Mouse (Mus musculus): ENCODE results near the gene Spata21. TPM values are rescaled to one million over a fixed set of nuclear protein-coding genes. Genes with fewer than 3 reads are reported as not detected.
A peak's percentile ranks its signal among the peaks of the same experiment; 100 is the strongest.

Spata21 gene
- polyA plus RNA-seq, 1 experiment from 2014 or later, result not detected

GRCm38 (mm10) chr4:141108196-141108732 lies 20.1 kb downstream of the Spata21 start:
- H3K27me3 ChIP-seq (replicated peaks), result 0 out of 2 replicates have a peak, but pooled peaks cover 9% of the 10 kb centered on the region
- ATAC-seq, result no peak
- peaks cover 31% of the 10 kb centered on the region for H3K36me3 ChIP-seq
- H3K9ac ChIP-seq, result no peak overlapping the region
- 42% methylated on average over 10 of the region's 10 CpGs for WGBS (ENCODE audit: insufficient replicate concordance)
- 0 out of 2 replicates have a peak, but pooled peaks cover 9% of the 10 kb centered on the region for H3K9me3 ChIP-seq (replicated peaks)
- no peak overlapping the region for H3K27ac ChIP-seq
- no peak overlapping the region for H3K4me3 ChIP-seq
- no peak overlapping the region for H3K4me2 ChIP-seq
- no peaks in the 10 kb centered on the region for H3K4me1 ChIP-seq

DNA sequence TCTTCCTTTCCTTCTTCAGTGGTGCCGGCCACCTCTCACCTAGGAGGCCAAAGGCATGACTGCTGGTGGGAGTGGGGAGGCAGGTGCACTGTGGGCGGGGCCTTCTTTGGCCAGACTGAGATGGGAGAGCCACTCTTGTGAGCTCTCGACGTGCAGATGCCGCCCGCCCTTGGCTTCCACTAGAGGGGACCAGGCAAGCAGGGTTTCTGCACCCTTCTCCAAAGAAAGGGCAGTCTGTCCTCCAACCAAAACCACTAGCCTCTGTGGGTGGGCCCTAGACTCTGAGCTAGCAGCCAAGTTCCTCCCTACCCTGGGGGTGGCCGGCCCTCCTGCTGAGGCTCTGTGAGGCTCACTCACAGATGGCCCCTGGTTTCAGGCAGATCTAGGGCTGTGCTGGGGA lies 25.7 kb downstream of the Spata21 start:
- H3K9ac ChIP-seq, result no peak overlapping the region
- H3K4me3 ChIP-seq, result no peak overlapping the region
- H3K27me3 ChIP-seq (replicated peaks), result no peaks in the 10 kb centered on the region
- peaks cover 87% of the 10 kb centered on the region for H3K36me3 ChIP-seq
- WGBS (ENCODE audit: insufficient replicate concordance), result 82% methylated on average over 7 of the region's 7 CpGs
- H3K4me2 ChIP-seq, result no peak overlapping the region
- no peak overlapping the region for H3K27ac ChIP-seq
- H3K4me1 ChIP-seq, result peaks cover 2% of the 10 kb centered on the region; the same call in 1 of the 2 replicates
- 0 out of 2 replicates have a peak, but pooled peaks have one; percentile 4 for ATAC-seq
- 0 out of 2 replicates have a peak, but pooled peaks cover 9% of the 10 kb centered on the region for H3K9me3 ChIP-seq (replicated peaks)

DNA sequence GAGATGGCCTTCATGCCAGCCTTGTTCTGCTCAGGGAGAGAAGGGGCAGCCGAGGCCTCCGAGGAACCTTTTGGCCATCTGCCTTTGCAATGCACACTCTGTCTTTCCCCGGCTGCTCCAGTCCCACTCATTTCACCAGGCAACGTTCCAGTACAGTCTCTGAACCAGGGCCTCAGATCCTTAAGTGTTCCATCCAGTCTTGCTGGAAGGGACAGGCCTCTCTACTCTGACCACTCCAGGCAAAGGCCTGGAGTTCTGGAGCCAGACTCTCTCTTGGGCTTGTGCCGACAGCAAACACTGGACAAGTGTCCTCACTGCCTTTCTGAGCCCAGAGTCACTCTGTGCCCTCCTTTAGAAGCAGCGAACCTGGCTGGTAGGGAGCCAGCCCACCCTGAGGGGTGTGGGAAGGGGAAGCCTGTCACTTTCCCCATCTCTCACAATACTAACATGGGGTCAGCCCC lies 26.4 kb downstream of the Spata21 start:
- Histone ChIP-seq H3K9ac (no peak overlapping the region), H3K9me3 (replicated peaks) (0 out of 2 replicates have a peak, but pooled peaks cover 9% of the 10 kb centered on the region), H3K36me3 (peaks cover 93% of the 10 kb centered on the region), H3K4me1 (peaks cover 9% of the 10 kb centered on the region), H3K27me3 (replicated peaks) (no peaks in the 10 kb centered on the region), H3K4me2 (no peak overlapping the region), H3K27ac (no peak overlapping the region), H3K4me3 (no peak overlapping the region)
- ATAC-seq, result no peak
- 89% methylated on average over 6 of the region's 6 CpGs for WGBS (ENCODE audit: insufficient replicate concordance)

DNA sequence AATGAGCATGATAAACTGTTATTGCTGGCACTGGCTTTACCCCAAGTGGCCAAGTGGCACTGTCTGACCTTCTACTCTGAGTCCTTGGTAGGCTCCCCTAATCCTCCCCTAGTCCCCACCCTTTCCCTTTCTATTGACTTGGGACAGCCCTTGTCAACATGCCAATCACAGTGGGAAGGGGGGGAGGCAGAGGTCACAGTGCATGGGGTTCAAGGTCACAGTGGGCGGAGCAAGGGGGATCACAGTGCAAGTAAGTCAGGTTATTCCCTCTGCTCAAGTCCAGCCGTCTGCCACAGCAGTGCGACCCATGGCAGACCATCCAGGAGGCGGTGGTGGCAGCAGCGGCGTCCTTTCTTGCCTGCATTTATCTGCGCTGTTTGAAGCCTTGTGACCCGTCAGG lies 27.3 kb downstream of the Spata21 start:
- H3K27ac ChIP-seq, result no peak overlapping the region

DNA sequence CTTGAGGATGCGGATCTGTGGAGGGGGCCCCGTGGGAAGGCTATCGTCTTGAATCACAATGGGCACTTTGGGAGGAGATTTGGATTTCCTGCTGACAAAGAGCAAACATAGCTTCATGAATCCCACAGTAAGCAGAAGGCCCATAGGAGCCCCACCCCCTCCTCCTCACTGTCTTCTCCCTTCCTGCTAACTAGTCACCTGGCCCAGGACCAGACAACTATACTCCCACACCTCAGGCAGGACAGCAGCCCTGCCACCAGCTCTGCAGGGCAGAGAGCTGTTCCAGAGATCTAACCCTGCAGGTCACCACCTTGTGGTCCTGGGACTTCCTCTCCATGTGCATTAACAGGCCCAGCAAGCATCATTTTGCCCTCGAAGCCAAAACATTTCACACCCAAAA lies 30.6 kb downstream of the Spata21 start:
- no peaks in the 10 kb centered on the region for H3K9me3 ChIP-seq (replicated peaks)
- H3K4me2 ChIP-seq, result no peak overlapping the region
- WGBS (ENCODE audit: insufficient replicate concordance), result 77% methylated on average over 4 of the region's 4 CpGs
- H3K4me1 ChIP-seq, result peaks cover 32% of the 10 kb centered on the region
- no peak overlapping the region for H3K4me3 ChIP-seq
- no peak for ATAC-seq
- no peak overlapping the region for H3K27ac ChIP-seq
- H3K9ac ChIP-seq, result no peak overlapping the region
- no peaks in the 10 kb centered on the region for H3K27me3 ChIP-seq (replicated peaks)
- peaks cover 79% of the 10 kb centered on the region for H3K36me3 ChIP-seq

More for the DNA sequence above, 27.3 kb downstream of the Spata21 start:
- peaks cover 9% of the 10 kb centered on the region for H3K4me1 ChIP-seq
- peaks cover 99% of the 10 kb centered on the region for H3K36me3 ChIP-seq
- H3K27me3 ChIP-seq (replicated peaks), result no peaks in the 10 kb centered on the region
- H3K4me2 ChIP-seq, result no peak overlapping the region
- 83% methylated on average over 8 of the region's 8 CpGs for WGBS (ENCODE audit: insufficient replicate concordance)
- 0 out of 2 replicates have a peak, but pooled peaks cover 6% of the 10 kb centered on the region for H3K9me3 ChIP-seq (replicated peaks)
- no peak overlapping the region for H3K9ac ChIP-seq
- ATAC-seq, result 0 out of 2 replicates have a peak, but pooled peaks have one; percentile 25
- no peak overlapping the region for H3K4me3 ChIP-seq

GRCm38 (mm10) chr4:141120700-141121099 lies 32.6 kb downstream of the Spata21 start:
- Histone ChIP-seq H3K4me3 (no peak overlapping the region), H3K9me3 (replicated peaks) (no peaks in the 10 kb centered on the region), H3K9ac (no peak overlapping the region), H3K4me1 (peaks cover 52% of the 10 kb centered on the region), H3K36me3 (peaks cover 68% of the 10 kb centered on the region), H3K4me2 (no peak overlapping the region), H3K27me3 (replicated peaks) (no peaks in the 10 kb centered on the region), H3K27ac (no peak overlapping the region)
- peak; percentile 41; the same call in 1 of the 2 replicates for ATAC-seq
- WGBS (ENCODE audit: insufficient replicate concordance), result 35% methylated on average over 11 of the region's 11 CpGs

DNA sequence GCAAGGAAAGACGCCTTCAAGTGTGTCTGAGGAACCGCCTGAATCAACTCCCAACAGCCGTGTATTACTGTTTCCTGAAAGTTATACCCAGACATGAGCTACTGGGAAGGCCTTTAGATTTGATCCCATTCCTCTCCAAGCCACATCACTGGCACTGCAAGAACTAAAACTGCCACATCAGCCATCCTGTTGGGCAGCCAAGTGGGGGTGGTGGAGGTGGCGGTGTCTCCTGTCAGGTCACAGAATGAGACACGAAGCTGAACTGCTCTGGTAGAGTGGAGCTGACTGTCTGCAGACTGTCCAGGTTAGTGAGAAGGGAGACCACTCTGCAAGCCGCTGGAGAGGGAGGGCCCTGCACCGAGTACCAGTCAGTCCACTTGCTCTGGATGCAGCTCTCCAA lies 34.5 kb downstream of the Spata21 start:
- H3K9me3 ChIP-seq (replicated peaks), result no peaks in the 10 kb centered on the region
- H3K4me3 ChIP-seq, result no peak overlapping the region
- peak overlapping the region; percentile 24; the same call in 1 of the 2 replicates for H3K27ac ChIP-seq
- no peaks in the 10 kb centered on the region for H3K27me3 ChIP-seq (replicated peaks)
- H3K4me2 ChIP-seq, result no peak overlapping the region
- no peak overlapping the region for H3K9ac ChIP-seq
- 70% methylated on average over 7 of the region's 7 CpGs for WGBS (ENCODE audit: insufficient replicate concordance)
- H3K4me1 ChIP-seq, result peaks cover 67% of the 10 kb centered on the region
- no peak for ATAC-seq
- H3K36me3 ChIP-seq, result peaks cover 59% of the 10 kb centered on the region

GRCm38 (mm10) chr4:141123065-141123464 lies 34.9 kb downstream of the Spata21 start:
- Histone ChIP-seq H3K27me3 (replicated peaks) (no peaks in the 10 kb centered on the region), H3K4me1 (peaks cover 67% of the 10 kb centered on the region), H3K4me3 (no peak overlapping the region), H3K9ac (no peak overlapping the region), H3K9me3 (replicated peaks) (no peaks in the 10 kb centered on the region), H3K4me2 (no peak overlapping the region), H3K27ac (peak overlapping the region; percentile 24; the same call in 1 of the 2 replicates), H3K36me3 (peaks cover 55% of the 10 kb centered on the region)
- no peak for ATAC-seq
- WGBS (ENCODE audit: insufficient replicate concordance), result 60% methylated on average over 1 of the region's 1 CpGs

- no peaks in the 10 kb centered on the region for H3K27me3 ChIP-seq (replicated peaks)
- no peak overlapping the region for H3K9ac ChIP-seq
- peak overlapping the region; percentile 33; the same call in 1 of the 2 replicates for H3K27ac ChIP-seq
- ATAC-seq, result no peak
- H3K4me1 ChIP-seq, result peaks cover 74% of the 10 kb centered on the region
- H3K4me3 ChIP-seq, result no peak overlapping the region
- H3K9me3 ChIP-seq (replicated peaks), result no peaks in the 10 kb centered on the region
- H3K4me2 ChIP-seq, result no peak overlapping the region
- H3K36me3 ChIP-seq, result peaks cover 25% of the 10 kb centered on the region
- 55% methylated on average over 6 of the region's 6 CpGs for WGBS (ENCODE audit: insufficient replicate concordance)
These were observed 41.1 kb downstream of the Spata21 start for GRCm38 (mm10) chr4:141129190-141129710.

- peaks cover 73% of the 10 kb centered on the region for H3K4me1 ChIP-seq
- H3K9me3 ChIP-seq (replicated peaks), result no peaks in the 10 kb centered on the region
These were observed 42.7 kb downstream of the Spata21 start for GRCm38 (mm10) chr4:141130704-141131342.

DNA sequence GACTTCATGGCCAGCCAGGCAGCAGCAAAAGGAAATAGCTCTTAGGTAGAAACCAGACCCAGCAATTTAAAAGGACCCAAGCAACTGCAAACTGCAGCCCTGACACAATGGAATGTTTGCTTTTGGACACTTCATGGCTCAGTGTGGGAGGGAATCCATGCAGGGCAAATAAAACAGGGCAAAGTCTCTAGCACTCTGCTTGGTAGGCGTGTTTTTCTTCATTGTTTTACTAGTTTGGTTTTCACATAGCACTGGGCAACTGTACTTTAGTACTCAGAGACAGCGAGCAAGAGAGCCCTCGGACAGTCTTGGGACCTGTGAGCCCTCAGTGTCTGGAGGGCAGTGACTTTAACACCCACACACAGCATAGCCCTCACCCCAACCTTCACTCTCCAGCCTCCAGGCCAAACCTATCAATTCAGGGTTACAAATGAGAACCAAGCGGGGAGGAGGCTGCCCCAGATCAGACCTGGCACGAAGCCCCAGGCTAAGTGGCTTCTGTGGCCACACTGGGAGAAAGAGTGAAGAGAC lies 43.5 kb downstream of the Spata21 start:
- H3K4me2 ChIP-seq, result peak overlapping the region; percentile 27
- H3K36me3 ChIP-seq, result peaks cover 33% of the 10 kb centered on the region
- H3K9me3 ChIP-seq (replicated peaks), result no peaks in the 10 kb centered on the region
- peaks cover 74% of the 10 kb centered on the region for H3K4me1 ChIP-seq
- H3K4me3 ChIP-seq, result no peak overlapping the region
- no peaks in the 10 kb centered on the region for H3K27me3 ChIP-seq (replicated peaks)
- H3K27ac ChIP-seq, result peak overlapping the region; percentile 76
- H3K9ac ChIP-seq, result no peak overlapping the region
- peak; percentile 61 for ATAC-seq
- WGBS (ENCODE audit: insufficient replicate concordance), result 82% methylated on average over 5 of the region's 5 CpGs

More at GRCm38 (mm10) chr4:141130704-141131342, 42.7 kb downstream of the Spata21 start:
- peak overlapping the region; percentile 76 for H3K27ac ChIP-seq
- H3K4me3 ChIP-seq, result no peak overlapping the region
- H3K36me3 ChIP-seq, result peaks cover 32% of the 10 kb centered on the region
- ATAC-seq, result no peak
- peak overlapping the region; percentile 27 for H3K4me2 ChIP-seq
- H3K27me3 ChIP-seq (replicated peaks), result no peaks in the 10 kb centered on the region
- 0 out of 2 replicates have a peak overlapping the region, but pooled peaks have one; percentile 1 for H3K9ac ChIP-seq
- 74% methylated on average over 6 of the region's 6 CpGs for WGBS (ENCODE audit: insufficient replicate concordance)

DNA sequence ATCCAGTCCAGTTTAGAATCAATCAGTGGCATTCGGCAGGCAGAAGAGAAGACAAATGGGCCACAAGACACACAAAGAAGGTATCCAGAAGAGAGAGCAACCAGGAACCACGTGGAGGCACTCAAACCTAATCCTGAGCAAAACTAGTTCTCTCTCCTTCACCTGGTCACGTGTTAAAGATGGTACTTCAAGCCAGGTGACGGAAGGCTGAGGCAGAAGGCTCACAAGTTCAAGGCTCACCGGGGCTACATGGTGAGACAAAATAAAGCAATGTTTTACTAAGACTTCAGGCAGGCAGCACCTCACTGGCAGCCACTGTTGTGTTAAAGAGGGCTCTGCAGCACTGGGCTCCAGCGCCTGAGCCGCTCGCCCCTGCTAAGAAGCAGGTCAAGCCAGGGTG lies 44.1 kb downstream of the Spata21 start:
- peak overlapping the region; percentile 69 for H3K27ac ChIP-seq
- no peak overlapping the region for H3K9ac ChIP-seq
- peaks cover 74% of the 10 kb centered on the region for H3K4me1 ChIP-seq
- no peaks in the 10 kb centered on the region for H3K9me3 ChIP-seq (replicated peaks)
- H3K36me3 ChIP-seq, result peaks cover 33% of the 10 kb centered on the region
- ATAC-seq, result no peak
- 69% methylated on average over 8 of the region's 8 CpGs for WGBS (ENCODE audit: insufficient replicate concordance)
- H3K4me2 ChIP-seq, result peak overlapping the region; percentile 17
- H3K4me3 ChIP-seq, result no peak overlapping the region
- no peaks in the 10 kb centered on the region for H3K27me3 ChIP-seq (replicated peaks)
